Mouse (Mus musculus) heart, embryonic 16.5 days (tissue): Measurements from ENCODE around the gene Znrf1. TPM values are rescaled to one million over a fixed set of nuclear protein-coding genes. Genes with fewer than 3 reads are reported as not detected.

Experiments used
- ATAC-seq: fragments of 200-750 bp; cut with Nextera tagmentation; replicated peaks from 2 replicates; pipeline ENCODE4 v1.8.0; 2017; ENCODE audit warnings: moderate number of reproducible peaks; ENCODE audit not compliant: insufficient read depth, low FRiP score; ENCODE audit errors: extremely low read depth
- H3K27ac ChIP-seq: fragments of 300-500 bp; sonication (generic); 2 replicates; pipeline ENCODE4 v1.5.1; 2014; ENCODE audit warnings: mild to moderate bottlenecking, low read length, control low read depth, moderate library complexity
- H3K27me3 ChIP-seq: fragments of 300-500 bp; sonication (generic); 2 replicates; pipeline ENCODE4 v1.6.1; 2014; ENCODE audit warnings: low read length, mixed read lengths; ENCODE audit not compliant: control insufficient read depth, insufficient read depth
- H3K36me3 ChIP-seq: fragments of 300-500 bp; sonication (generic); 2 replicates; pipeline ENCODE4 v1.6.1; 2014; ENCODE audit not compliant: control insufficient read depth, insufficient read depth
- H3K4me1 ChIP-seq: fragments of 300-500 bp; sonication (generic); 2 replicates; pipeline ENCODE4 v1.6.1; 2014; ENCODE audit warnings: low read length, mixed read lengths; ENCODE audit not compliant: control insufficient read depth, insufficient read depth
- H3K4me2 ChIP-seq: fragments of 300-500 bp; sonication (generic); 2 replicates; pipeline ENCODE4 v1.6.1; 2014; ENCODE audit warnings: low read depth, mild to moderate bottlenecking, control low read depth, low read length
- H3K4me3 ChIP-seq: fragments of 300-500 bp; sonication (generic); 2 replicates; pipeline ENCODE4 v1.5.1; 2014; ENCODE audit warnings: mild to moderate bottlenecking, control low read depth, low read length
- H3K9ac ChIP-seq: fragments of 300-500 bp; sonication (generic); 2 replicates; pipeline ENCODE4 v1.6.1; 2014; ENCODE audit warnings: low read length, control low read depth
- H3K9me3 ChIP-seq: fragments of 300-500 bp; sonication (generic); replicated peaks from 2 replicates; pipeline ENCODE4 v1.6.1; 2016; ENCODE audit warnings: low read length; ENCODE audit not compliant: control insufficient read depth
- whole genome bisulfite sequencing: fragments of 180-500 bp; shearing (Covaris S2); extraction: QIAGEN DNeasy Blood & Tissue Kit; methylation state at CpG from one replicate; pipeline ENCODE4 v1.1.7; 2014; 5-methylcytosine and 5-hydroxymethylcytosine counted together
- polyA plus RNA-seq: library from polyadenylated mRNA; unstranded; fragments of >200 nt; fragmentation: Nextera tagmentation; extraction: Ambion mirVana; gene quantifications from 2 replicates; pipeline ENCODE4 v1.2.1, GENCODE M21; 2015

Gene Znrf1
- polyA plus RNA-seq, 1 experiment from 2014 or later, result 19.7 TPM

DNA sequence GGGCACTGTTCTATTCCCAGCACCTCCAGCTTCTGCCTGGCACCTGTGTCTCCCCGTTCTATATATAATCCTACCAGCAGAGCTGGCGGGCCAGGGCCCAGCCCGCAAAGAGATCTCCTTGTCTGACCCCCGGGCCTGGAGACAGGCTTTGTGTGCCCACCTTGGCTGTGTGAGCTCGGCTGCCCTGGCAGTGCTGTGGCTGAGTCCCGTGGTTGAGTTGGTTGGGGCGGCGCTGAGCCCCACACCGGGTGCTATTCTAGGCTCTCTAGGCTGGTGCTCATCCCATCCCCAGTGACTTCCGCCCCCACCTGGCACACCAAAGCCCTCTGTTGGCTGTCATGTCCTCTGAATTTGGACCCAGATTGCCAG, 88.9 kb downstream of the Znrf1 start:
- H3K9me3 ChIP-seq, result no peaks in the 10 kb centered on the region
- peaks cover 3% of the 10 kb centered on the region; the same call in 1 of the 2 replicates for H3K36me3 ChIP-seq
- no peak overlapping the region for H3K9ac ChIP-seq
- no peak overlapping the region for H3K4me3 ChIP-seq
- 75% methylated on average over 10 of the region's 10 CpGs for WGBS
- no peak for ATAC-seq
- H3K4me1 ChIP-seq, result peaks cover 24% of the 10 kb centered on the region
- H3K4me2 ChIP-seq, result no peak overlapping the region
- H3K27ac ChIP-seq, result no peak overlapping the region
- no peaks in the 10 kb centered on the region for H3K27me3 ChIP-seq

DNA sequence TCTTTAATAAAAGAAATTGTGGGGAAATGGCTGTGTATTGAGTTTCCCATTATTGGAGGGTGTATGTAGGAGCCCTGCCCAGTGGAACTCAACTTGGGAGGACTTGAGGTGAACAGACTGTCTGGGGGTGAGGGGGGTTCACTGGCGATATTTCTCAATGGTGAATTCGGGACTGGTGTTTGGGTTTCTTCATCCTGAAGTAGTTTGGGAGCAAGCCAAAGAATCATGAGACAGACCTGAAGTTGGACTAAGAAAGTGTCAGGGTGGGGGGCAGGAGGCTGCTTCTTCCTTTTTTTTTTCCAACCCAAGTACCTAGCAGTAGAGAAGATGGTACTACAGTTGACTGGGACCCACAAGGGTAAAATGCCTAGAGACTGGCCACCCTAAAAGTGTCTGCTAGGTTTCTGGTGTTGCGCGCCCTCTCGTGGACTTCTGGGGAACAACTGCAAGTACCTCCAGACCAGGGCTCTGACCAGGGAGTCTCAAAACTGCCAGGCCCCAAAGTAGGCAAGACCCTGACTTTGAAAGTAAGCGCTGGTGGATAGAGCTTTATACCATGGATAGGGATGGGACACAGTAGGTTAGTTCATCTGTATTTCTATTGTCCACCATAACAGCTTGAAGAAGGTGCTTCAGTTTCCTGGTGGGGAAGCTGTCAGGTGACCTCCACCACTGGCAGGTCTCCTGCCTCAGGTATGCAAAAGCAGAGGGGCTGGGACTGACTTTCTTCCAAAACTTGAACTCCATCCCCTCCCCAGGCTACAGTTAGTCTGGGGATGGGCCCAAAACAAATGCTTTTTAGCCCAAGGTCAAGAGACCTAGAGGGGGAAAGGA, 90.0 kb downstream of the Znrf1 start:
- no peak for ATAC-seq
- Histone ChIP-seq H3K36me3 (peaks cover 3% of the 10 kb centered on the region; the same call in 1 of the 2 replicates), H3K27me3 (no peaks in the 10 kb centered on the region), H3K4me2 (no peak overlapping the region), H3K4me1 (peaks cover 21% of the 10 kb centered on the region), H3K27ac (no peak overlapping the region), H3K9me3 (no peaks in the 10 kb centered on the region), H3K4me3 (no peak overlapping the region), H3K9ac (no peak overlapping the region)
- WGBS, result 28% methylated on average over 6 of the region's 6 CpGs

GRCm38 (mm10) chr8:111626528-111626820, 90.6 kb downstream of the Znrf1 start:
- no peaks in the 10 kb centered on the region for H3K27me3 ChIP-seq
- H3K36me3 ChIP-seq, result peaks cover 3% of the 10 kb centered on the region; the same call in 1 of the 2 replicates
- WGBS, result 55% methylated on average over 8 of the region's 8 CpGs
- H3K4me3 ChIP-seq, result no peak overlapping the region
- H3K9me3 ChIP-seq, result no peaks in the 10 kb centered on the region
- no peak overlapping the region for H3K27ac ChIP-seq
- no peak overlapping the region for H3K9ac ChIP-seq
- peaks cover 21% of the 10 kb centered on the region for H3K4me1 ChIP-seq
- no peak overlapping the region for H3K4me2 ChIP-seq
- no peak for ATAC-seq

- Histone ChIP-seq H3K4me3 (no peak overlapping the region), H3K36me3 (peaks cover 3% of the 10 kb centered on the region; the same call in 1 of the 2 replicates), H3K4me1 (peaks cover 21% of the 10 kb centered on the region), H3K9me3 (no peaks in the 10 kb centered on the region), H3K27me3 (no peaks in the 10 kb centered on the region), H3K27ac (no peak overlapping the region), H3K9ac (no peak overlapping the region), H3K4me2 (no peak overlapping the region)
- no peak for ATAC-seq
- WGBS, result 85% methylated on average over 14 of the region's 14 CpGs
Observed at GRCm38 (mm10) chr8:111626933-111627332, 91.0 kb downstream of the Znrf1 start.

DNA sequence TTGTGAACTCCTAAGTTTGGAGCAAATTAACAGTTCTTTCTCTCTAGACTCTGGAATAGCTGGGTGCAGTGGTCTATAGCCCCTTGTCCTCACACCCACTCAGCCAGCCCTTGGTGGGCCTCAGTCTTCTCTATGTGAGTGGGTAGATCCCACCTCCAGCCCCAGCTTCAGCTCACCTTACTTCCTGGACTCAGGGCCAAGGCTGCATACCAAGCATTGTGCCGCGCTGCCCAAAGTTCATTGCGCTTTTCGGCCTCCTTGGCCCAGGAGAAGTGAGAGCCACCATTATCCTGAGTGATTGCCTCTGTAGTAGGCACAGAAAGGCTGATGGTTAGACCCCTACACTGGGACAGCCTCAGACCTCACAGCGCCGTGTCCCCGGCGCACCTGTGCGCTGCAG, 92.0 kb downstream of the Znrf1 start:
- Histone ChIP-seq H3K27ac (no peak overlapping the region), H3K9ac (no peak overlapping the region), H3K4me1 (peaks cover 21% of the 10 kb centered on the region), H3K27me3 (no peaks in the 10 kb centered on the region), H3K4me3 (peak overlapping the region; percentile 4; the same call in 1 of the 2 replicates), H3K9me3 (no peaks in the 10 kb centered on the region), H3K36me3 (peaks cover 2% of the 10 kb centered on the region; the same call in 1 of the 2 replicates), H3K4me2 (no peak overlapping the region)
- ATAC-seq, result no peak
- 92% methylated on average over 9 of the region's 9 CpGs for WGBS

DNA sequence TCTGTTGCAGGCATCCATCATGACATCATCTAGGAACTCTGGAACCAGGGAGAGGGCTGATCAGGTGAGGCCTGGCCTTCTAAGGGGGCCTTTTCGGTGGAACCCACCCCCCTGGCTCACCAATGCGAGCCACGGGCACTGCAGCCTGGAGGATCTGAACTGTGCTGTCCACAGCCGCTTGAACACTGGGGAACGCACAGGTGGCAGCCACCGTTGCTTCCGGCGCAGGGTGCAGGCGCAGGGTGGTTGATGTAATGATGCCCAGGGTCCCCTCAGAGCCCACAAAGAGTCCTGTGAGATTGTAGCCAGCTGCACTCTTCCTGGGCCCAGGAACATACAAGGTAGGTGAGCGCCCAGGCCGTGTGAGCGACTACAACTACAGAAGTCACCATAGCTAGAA, 92.5 kb downstream of the Znrf1 start:
- H3K9me3 ChIP-seq, result no peaks in the 10 kb centered on the region
- H3K27me3 ChIP-seq, result no peaks in the 10 kb centered on the region
- peaks cover 21% of the 10 kb centered on the region for H3K4me1 ChIP-seq
- H3K4me3 ChIP-seq, result peak overlapping the region; percentile 4; the same call in 1 of the 2 replicates
- H3K9ac ChIP-seq, result no peak overlapping the region
- H3K36me3 ChIP-seq, result no peaks in the 10 kb centered on the region
- WGBS, result 83% methylated on average over 12 of the region's 12 CpGs
- ATAC-seq, result no peak
- no peak overlapping the region for H3K27ac ChIP-seq
- 0 out of 2 replicates have a peak overlapping the region, but pooled peaks have one; percentile 13 for H3K4me2 ChIP-seq

- Histone ChIP-seq H3K27me3 (no peaks in the 10 kb centered on the region), H3K9ac (no peak overlapping the region), H3K9me3 (no peaks in the 10 kb centered on the region), H3K4me1 (peaks cover 17% of the 10 kb centered on the region), H3K4me2 (0 out of 2 replicates have a peak overlapping the region, but pooled peaks have one; percentile 13), H3K36me3 (no peaks in the 10 kb centered on the region), H3K27ac (no peak overlapping the region), H3K4me3 (no peak overlapping the region)
- WGBS, result 82% methylated on average over 19 of the region's 19 CpGs
- ATAC-seq, result no peak
Observed at GRCm38 (mm10) chr8:111628894-111629501, 93.1 kb downstream of the Znrf1 start.

GRCm38 (mm10) chr8:111630105-111630521, 94.2 kb downstream of the Znrf1 start, which contains the start of gene Ldhd:
Gene Ldhd (minus strand): TSS chr8:111630374.
- Histone ChIP-seq H3K4me3 (peak within 1 kb of the TSS; percentile 52), H3K36me3 (no peaks in the 10 kb centered on the region), H3K4me1 (peaks cover 7% of the 10 kb centered on the region), H3K4me2 (peak within 1 kb of the TSS; percentile 66), H3K27ac (no peak within 1 kb of the TSS), H3K27me3 (no peaks in the 10 kb centered on the region), H3K9me3 (no peaks in the 10 kb centered on the region), H3K9ac (peak within 1 kb of the TSS; percentile 70)
- WGBS, result 22% methylated on average over 13 of the region's 13 CpGs
- ATAC-seq, result 0 out of 2 replicates have a peak, but pooled peaks have one; percentile 32

- no peaks in the 10 kb centered on the region for H3K36me3 ChIP-seq
- H3K4me2 ChIP-seq, result no peak overlapping the region
- H3K9me3 ChIP-seq, result no peaks in the 10 kb centered on the region
- H3K27me3 ChIP-seq, result no peaks in the 10 kb centered on the region
- H3K4me1 ChIP-seq, result no peaks in the 10 kb centered on the region; the same call in 1 of the 2 replicates
- H3K9ac ChIP-seq, result no peak overlapping the region
- H3K27ac ChIP-seq, result no peak overlapping the region
- no peak overlapping the region for H3K4me3 ChIP-seq
- WGBS, result 92% methylated on average over 8 of the region's 8 CpGs
- no peak for ATAC-seq
Observed at GRCm38 (mm10) chr8:111631589-111631988, 95.7 kb downstream of the Znrf1 start.
